Mouse (Mus musculus): ENCODE data around the gene Rims1.

Gene Rims1

DNA sequence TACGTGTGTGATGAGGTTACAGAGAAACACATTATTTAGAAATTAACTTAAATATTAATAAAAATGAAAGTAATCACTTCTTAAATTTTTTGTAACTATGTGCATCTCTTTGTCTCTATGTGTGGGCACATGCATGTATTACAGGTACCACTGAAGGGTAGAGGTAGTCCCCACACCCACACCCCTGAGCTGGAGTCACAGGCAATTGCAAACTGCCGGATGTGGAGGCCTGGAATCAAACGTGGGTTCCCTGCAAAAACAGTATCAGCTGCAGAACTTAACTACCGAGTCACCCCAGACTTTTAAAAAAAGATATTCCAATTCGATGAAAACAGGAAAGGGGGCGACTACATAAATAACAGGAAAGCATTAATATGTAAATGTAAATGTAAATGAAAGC lies 428.7 kb downstream of the Rims1 start:
- no peak for DNase-seq (ENCODE audit: low spot score in 2 of 2)

DNA sequence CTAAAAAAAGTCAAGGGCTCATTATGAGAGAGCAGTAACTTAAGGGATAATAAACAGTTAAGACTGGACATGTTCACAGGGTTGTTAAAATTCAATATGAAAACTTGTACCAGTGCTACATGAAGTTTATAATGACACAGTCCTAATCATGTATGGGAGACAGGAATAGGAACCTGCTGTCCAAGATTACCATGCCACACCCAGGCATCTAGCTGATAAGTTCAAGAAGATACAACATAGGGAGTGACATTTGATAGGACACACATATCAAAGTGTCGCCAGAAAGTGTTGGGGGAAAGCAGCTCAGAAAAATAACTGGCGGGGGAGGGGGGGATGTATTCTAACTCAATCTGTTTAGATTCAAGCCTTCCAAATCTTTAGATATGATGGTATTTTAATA lies 449.6 kb downstream of the Rims1 start:
- DNase-seq (ENCODE audit: low spot score in 2 of 2), result no peak

DNA sequence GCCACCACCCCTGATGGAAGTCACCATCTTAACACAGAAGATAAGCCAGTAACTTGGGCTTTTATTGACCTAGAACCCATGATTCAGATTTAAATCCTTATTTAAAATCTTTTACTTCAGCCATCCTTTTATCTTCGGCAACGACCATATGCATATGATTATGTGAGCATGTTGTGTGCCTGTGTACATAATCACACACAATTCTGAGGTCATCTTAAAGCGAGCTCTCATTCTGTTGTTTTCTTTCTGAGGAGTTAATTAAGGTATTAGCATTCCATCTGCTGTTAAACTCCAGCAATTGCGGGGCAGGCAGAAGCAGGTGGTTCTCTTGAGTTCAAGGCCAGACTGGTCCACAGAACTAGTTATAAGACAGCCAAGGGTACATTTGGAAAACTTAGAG lies 452.1 kb downstream of the Rims1 start:
- no peak for DNase-seq (ENCODE audit: low spot score in 2 of 2)

DNA sequence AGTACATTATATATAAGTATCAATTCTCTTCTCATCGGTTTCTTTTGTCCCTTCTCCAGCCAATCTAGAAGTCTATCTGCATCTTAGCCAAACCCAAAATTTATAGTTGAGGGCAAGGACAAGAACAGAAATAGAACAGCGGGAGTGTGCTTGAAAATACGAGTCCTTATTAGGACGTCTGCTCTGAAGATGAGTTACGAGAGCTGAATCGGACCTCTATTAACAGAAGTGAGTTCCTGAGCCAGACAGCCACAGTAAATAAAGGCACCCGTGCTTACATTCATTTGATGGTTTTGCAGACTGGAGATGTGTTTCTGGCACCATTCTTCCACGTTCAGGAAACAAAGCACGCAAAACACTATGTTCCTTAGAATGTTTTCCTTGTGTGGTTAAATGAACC lies 466.9 kb downstream of the Rims1 start:
- DNase-seq (ENCODE audit: low spot score in 2 of 2), result no peak

DNA sequence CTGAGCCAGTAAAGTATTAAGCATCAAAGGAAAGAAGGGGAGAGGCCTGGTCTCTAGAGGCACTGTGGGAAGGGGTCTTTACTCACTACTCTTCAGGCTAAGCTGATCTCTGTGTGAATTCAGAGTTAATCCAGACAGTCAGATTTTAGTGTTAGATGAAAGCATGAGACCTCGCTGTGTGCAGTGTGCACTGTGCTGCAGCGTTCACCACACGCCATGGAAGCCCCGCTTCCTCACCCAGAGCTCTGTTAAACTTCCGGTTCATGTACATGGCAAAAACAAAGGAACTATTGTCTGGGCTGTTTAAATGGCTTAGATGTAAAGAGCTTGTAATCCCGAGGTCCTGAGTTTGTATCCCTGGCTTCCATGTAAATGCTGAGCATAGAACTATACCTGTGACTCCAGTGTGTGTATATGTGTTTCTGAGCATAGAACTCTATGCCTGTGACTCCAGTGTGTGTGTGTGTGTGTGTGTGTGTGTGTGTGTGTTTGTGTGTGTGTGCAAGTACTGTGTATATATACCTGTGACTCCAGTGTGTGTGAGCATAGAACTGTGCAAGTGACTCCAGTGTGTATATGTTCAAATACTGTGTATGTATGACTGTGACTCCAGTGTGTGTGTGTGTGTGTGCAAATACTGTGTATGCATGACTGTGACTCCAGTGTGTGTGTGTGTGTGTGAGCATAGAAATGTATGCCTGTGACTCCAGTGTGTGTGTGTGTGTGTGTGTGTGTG lies 484.7 kb downstream of the Rims1 start:
- no peak for DNase-seq (ENCODE audit: low spot score in 2 of 2)

DNA sequence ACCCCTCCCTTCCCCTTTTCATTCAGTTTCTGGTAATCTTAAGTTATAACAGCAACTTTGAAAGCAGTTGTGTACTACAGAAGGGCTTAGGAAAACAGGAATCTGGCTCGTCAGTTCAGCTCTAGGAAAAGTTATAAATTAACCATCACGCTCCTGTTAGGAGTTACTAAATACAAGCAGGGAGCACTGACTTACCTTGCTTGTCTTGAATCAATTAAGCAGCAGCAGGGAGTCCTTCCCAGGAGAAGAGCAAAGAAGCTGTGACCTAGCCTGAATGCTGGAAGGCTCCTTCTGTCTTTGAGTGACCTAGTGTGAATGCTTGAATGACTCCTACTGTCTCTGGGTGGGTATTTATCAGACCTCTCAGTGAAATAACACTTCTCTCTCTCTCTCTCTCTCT lies 490.3 kb downstream of the Rims1 start:
- no peak for DNase-seq (ENCODE audit: low spot score in 2 of 2)

DNA sequence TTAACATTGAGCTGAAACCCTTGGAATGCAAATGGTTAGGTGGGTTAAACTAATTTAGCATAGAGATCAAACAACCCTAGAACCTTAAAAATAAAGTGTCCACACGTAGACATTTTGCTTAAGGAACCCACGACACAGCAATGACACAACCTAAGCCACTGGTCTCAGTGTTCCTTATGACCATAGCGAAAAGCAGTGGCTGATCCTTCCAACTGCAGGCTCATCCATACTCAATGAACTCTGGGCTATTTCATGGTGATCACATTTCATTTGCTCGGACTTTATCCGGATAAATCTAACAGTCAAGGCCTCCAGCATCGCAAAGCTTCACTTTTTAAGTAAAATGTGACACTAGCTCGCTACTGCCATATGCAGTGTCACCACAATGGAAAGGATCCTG lies 494.3 kb downstream of the Rims1 start:
- no peak for DNase-seq (ENCODE audit: low spot score in 2 of 2)

DNA sequence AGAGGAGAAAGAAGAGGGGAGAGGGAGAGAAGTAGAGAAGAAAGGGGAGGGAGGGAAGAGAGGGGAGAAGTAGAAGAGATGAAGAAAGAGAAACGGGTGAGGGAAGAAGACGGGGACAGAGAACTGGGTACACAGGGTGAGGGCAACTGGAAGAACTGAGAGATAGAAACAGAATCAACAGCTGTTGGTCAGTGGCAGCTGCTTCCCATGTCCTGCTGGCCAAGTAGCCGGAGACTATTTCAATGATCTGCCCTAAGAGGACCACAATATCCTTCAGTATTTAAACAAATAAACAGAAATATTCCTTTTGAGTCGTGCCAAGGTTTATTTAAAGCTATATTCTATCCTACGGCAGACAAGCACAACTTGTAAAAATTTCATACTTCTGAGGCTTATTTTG lies 499.3 kb downstream of the Rims1 start:
- no peak for DNase-seq (ENCODE audit: low spot score in 2 of 2)

DNA sequence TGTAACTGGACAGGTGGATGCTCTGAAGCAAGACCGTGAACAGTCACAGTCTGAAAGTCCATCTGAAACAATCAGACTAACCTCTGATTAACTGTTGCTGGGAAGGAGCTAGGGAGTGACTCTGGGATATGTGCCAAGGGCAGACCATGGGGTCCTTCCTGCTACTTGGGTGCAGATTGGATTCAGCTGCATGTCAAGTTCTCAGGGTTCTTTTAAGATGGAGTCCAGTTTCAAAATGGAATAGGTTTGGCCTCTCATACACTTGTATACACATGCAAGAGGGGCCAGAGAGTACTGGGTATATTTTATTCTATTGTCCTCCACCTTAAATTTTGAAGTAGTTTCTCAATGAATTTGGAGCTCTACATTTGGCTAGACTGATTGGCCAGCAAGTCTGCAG lies 499.9 kb downstream of the Rims1 start:
- DNase-seq (ENCODE audit: low spot score in 2 of 2), result no peak

DNA sequence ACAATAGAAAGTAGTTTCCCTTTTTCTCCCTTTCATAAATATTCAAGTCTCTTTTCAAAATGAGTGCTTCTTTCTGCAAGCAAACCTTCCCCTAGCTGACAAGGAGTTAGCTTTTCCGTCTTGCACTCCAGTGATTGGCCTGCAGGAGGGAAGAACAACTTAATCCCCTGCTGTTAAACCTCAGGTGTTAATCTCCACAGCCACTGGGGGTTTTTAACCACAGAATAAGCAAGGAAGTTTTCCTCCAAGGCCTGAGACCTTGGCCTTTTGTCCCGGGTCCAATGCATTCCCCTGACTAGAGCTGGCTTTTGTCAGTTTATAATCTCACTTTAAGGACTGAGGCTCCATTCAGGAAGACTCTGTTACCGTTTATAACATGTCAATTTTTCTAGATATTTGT lies 511.8 kb downstream of the Rims1 start:
- DNase-seq (ENCODE audit: low spot score in 2 of 2), result no peak

DNA sequence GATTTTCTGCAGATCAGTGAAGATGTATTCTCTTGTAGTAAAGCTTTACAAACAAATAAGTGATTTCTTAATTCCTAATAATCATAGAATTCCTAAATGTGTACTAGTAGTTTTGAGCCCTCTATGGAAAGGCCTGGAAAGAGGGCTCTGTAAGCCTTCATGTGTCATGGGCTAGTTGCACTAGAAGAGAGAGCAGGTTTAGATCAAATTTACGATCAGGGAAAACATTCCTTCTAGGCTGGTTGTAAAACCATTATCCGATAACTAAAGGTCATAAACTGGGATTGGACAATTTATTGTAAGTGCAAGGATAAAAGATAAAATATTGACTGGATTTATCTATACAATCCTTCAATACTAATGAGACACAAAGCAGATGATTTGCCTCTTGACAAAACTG lies 512.5 kb downstream of the Rims1 start:
- no peak for DNase-seq (ENCODE audit: low spot score in 2 of 2)

DNA sequence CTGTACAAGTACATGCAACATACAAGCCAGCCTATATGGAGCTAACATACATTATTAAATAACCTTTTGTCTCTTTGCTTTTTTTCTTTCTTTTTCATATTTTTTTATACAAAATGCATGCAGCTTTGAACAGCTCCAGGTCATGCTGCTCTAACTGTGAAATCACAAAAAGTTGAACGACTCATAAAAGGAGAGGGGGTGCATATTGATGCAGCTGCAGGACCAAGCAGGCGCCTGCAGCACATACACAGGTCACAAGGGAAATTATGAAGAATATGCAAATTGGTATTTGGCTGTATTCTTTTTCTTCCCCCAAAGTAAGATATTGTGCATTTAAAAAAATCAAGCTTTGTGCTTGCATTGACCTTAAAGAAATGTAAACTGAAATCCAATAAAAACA lies 519.0 kb downstream of the Rims1 start:
- no peak for DNase-seq (ENCODE audit: low spot score in 2 of 2)

DNA sequence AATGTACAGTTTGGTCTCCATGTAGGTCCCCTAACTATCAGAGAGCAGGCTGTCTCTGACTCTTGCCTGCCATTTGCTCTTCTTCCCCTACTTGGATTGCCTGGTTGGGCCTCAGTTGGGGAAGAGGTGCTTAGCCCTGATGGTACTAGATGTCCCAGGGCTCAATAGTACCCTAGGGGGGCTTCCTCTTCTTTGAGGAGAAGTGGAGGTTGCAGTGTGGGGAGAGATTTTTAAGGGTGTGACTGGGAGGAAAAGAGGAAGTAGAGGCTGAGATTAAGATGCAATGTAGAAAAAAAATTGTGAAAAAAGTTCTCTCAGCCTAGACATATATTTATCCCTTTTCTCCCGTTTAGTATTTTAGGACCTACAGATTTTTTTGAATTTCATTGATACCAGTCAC lies 525.8 kb downstream of the Rims1 start:
- no peak for DNase-seq (ENCODE audit: low spot score in 2 of 2)

DNA sequence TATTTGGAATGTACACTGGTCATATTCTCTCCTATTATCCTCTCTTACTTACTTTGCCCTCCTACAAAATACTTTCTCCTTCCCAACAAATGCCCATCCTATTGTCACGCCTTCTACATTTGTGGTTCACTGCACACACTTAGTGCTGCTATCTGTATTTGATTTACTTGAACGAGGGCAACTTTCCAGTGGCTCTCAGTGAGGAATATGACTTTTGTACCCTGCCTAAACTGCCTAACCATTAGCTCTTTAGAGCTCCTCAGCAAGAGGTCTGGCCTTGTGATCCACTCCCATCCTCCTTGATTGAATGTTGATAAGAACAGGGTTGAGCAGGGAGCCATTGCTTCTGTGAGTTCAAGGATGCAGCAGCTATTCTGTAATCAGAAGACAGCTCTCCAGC lies 531.7 kb downstream of the Rims1 start:
- DNase-seq (ENCODE audit: low spot score in 2 of 2), result no peak

DNA sequence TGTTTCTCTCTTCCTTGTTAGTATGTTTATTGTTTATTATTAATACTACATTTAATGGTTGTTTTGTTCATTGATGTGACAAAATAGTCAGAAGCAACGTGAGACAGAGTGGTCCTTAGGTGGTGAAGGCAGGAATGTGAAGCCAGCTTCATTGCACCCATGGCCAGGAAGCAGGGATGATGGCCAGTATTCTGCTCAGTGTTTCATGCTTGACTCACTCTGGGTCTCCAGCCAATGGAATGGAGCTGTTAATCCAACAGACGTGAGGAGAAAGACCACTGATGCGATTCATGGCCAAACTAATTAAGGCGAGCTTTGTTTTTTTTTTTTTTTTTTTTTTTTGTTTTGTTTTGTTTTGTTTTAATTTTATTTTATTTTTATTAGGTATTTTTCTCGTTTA lies 535.7 kb downstream of the Rims1 start:
- DNase-seq (ENCODE audit: low spot score in 2 of 2), result no peak

DNA sequence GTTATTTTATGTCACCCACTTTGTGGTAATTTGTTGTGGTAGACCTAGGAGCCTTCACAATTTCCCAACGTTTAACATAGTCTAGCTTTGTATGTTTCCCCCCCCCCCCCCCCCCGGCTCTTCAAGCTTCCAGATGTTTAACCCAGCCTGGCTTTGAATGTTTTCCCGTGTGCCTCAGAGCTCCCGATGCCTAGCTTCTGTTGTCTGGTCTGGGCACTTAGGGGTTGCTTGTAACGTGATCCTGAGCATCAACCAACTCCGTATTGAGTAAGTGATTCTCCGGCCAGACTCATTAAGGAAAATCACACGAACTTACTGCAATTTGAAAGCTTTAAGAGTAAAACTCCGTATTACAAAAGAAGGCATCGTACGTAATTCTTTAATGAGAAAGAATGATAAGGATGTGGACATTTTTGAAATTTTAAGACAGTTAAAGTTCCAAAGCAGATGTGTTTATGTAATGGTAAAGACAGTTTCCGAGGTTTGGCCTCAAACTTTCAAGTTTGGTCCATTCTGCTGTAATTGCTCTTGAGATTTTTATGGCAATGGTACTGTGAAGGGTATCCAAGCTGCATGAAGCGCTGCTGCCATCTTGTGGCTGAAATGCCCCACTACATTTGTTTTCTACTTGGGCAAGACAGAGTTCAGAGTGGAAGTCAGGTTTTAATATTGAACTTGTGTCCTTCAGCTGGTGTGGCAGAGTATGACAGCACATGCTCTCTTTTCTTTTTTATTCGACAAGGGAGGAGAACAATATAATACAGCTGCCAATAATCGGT lies 537.0 kb downstream of the Rims1 start:
- DNase-seq (ENCODE audit: low spot score in 2 of 2), result peak; percentile 61 to 86

DNA sequence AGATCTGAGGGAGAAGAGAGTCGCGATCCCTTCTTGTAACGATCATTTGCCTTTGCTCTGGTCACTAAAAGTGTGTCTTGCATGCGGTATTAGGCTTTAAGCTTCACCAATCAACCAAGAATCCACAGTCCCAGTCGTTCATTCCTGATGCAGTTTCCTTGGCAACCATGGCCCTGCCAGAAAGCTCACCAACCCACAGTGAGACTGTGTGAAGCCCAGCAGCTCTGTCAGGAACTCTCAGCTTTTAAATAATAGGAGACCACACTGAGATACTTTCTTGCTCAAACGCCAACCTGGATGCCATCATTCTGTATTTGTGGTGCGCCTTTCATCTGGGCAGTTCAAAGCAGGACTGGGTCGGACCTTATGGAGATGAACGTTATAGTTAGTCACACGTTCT lies 539.3 kb downstream of the Rims1 start:
- peak in 1 of 2 experiments; percentile 19 for DNase-seq (ENCODE audit: low spot score in 2 of 2)

DNA sequence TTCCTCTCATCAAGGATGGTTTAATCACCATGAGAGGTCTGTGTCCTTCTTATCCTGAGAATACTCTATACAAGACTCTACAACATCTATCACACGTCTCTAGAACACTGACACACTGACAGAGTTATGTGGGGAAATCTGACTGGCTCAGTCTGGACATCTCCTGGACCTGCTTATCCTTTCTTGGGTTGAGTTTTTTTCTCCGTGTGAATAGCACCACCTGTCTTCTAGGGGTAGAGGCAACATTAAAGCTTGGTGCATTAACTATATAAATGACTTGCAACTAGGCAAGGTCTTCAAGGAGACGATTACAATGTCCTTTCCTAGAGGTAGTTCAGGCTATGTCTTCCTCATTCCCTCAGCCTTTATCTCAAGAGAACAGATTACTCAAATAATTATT lies 540.3 kb downstream of the Rims1 start:
- DNase-seq (ENCODE audit: low spot score in 2 of 2), result no peak

DNA sequence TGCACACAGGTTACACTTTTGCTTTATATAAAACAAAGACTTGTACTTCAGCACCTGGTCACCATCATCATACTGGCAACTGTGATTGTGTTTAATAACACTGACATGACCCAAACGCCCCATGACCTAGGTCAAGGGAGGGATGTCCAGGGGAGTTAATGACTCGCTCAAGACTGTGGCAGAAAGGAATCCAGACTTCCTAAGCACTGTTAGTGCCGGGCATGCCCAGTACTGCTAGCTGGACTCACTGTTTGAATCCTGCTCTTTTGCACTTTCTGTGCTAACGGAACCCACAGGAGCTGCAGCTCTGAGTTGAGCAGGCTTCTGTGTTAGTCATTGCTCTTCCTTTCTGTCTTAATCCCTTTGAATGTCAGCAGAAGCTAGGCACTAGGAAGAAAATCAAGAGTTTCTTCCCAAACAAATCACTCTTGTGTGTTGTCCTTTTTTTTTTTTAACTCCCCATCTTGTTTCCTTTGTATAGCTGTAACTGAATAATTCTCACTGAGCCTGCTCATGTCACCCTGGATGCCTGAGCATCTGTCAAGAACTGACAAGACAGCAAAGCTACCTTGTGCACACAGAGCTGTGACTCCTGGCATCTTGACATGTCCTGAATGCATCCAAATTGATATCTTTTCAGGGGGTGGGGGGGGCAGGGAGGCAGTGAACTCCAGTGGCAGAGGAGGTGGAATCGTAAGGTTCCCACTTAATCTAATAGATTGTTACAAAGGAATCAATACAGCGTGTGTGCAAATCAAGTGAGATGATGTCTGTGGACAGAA lies 543.4 kb downstream of the Rims1 start:
- DNase-seq (ENCODE audit: low spot score in 2 of 2), result no peak

DNA sequence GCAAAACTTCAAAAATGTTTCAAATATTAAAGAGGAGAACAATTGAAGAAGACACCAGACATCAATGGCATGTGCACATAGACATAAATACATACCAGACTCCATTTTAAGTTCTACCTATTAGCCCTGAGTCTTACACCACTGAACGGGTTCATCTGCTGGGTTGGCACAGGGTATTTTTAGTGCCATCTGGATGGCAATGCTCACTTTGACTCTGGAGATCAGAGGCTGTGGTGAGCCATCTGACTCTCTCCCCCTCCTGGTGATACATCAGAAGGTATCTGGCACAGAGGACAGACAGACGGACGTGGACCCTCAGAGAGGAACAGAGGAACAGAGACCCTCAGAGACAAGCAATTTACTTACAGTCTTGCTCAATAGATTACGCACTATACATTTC lies 544.1 kb downstream of the Rims1 start:
- DNase-seq (ENCODE audit: low spot score in 2 of 2), result no peak

DNA sequence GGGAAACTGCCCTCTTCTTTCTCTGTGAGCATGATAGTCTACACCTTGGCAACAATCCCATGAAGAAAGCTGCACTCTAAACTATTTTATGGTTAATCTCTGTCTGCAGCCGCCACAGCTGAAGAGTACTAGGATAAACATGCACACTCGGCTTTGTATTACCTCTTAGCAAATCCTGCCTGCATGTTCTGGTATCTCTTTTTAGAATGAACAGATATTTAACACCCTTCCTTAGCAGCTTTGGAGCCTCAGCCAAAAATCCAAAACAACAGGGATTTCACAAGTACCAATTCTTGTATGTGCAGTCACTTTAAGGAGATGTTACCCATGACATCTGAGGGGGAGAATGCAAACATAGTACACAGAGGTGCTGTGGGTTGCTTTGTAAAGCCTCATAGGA lies 545.5 kb downstream of the Rims1 start:
- no peak for DNase-seq (ENCODE audit: low spot score in 2 of 2)

DNA sequence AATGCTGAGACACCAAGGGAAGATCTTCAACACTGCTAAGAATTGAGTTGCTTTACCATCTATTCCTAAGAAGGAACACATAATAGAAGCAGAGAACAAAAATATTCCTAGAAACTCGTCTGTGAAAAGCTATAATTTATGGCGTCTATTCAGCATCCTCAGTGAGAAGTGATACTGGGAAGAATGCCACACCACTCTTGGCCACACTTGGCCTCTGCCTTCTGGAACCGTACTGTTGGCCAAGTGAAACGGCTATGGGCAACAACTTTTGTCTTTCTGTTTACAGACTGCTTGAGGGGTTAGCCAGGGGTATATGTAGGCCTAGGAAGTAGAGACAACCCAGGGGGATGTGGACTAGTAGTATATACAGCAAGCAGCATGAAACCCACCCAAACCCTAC lies 547.4 kb downstream of the Rims1 start:
- DNase-seq (ENCODE audit: low spot score in 2 of 2), result no peak

DNA sequence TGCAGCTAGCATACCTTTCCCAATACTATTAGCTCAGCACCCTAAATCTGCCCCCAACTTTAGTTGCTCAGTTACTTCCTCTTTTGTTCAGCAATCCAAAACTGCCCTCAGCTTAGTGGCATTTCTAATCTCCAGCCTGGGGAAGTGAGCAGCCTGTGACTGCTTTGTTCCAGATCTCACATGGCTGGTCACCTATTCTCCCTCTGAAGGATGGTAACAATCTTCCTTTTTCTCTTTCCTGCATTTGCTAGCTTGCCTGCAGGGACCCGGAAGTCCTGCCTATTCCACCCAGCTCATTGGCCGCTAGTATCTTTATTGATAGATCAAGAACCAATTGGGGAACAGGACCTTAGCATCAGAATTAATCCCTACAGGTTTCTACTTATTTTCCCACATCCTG lies 551.5 kb downstream of the Rims1 start:
- no peak for DNase-seq (ENCODE audit: low spot score in 2 of 2)

Data from frontal cortex, postnatal 14 days (tissue).